Mouse (Mus musculus) layer of hippocampus, adult 11-12 months (tissue): Measurements from ENCODE around the gene Sipa1l2.

Source experiments
- DNase-seq: peaks from one replicate; pipeline ENCODE4 v3.0.0; 2022; ENCODE audit warnings: low spot score

Sipa1l2 gene

GRCm38 (mm10) chr8:125461504-125461903 lies 108.1 kb downstream of the Sipa1l2 start:
- DNase-seq = peak; percentile 26

- DNase-seq = no peak
These were observed 109.0 kb downstream of the Sipa1l2 start for GRCm38 (mm10) chr8:125460602-125461001.

GRCm38 (mm10) chr8:125449048-125449447 lies 120.6 kb downstream of the Sipa1l2 start:
- DNase-seq = no peak

- no peak for DNase-seq
These were observed 122.1 kb downstream of the Sipa1l2 start for GRCm38 (mm10) chr8:125447543-125447942.

DNA sequence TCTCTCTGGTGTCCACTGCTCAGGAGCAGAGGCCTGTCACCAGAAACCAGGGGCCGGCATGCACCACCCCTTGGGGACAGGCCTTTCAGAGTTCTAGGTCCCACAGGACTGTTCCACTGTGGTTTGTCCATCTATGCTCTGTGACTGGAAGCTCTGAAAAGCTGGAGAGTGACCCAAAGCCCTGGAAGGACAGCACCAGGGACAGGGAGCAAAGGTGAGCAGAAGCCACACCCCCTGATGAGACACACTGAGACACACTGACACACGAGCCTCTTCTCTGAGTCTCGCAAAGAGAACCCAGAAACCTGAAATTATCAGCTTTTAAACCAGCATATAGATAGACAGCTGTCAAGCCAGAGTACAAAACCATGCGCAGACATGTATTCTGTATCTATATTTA lies 123.4 kb downstream of the Sipa1l2 start:
- no peak for DNase-seq

DNA sequence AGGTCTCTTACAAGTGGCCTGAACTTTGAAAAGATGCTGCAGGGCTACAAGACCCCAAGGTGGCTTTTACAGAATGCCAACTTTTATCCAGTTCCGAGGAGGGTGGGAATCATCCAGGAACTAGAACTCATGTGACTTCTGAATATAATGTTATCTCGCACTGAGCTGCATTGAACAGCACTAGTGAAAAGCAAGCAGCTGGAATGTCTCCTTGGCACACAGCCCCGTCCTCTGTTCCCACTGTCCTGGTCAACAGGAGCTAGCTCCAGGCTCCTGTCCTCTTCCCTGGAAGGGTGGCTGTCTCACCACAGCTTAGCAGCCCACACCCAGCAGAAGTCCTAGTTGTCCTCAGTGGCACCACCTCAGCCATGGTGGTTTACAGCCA lies 124.4 kb downstream of the Sipa1l2 start:
- no peak for DNase-seq

DNA sequence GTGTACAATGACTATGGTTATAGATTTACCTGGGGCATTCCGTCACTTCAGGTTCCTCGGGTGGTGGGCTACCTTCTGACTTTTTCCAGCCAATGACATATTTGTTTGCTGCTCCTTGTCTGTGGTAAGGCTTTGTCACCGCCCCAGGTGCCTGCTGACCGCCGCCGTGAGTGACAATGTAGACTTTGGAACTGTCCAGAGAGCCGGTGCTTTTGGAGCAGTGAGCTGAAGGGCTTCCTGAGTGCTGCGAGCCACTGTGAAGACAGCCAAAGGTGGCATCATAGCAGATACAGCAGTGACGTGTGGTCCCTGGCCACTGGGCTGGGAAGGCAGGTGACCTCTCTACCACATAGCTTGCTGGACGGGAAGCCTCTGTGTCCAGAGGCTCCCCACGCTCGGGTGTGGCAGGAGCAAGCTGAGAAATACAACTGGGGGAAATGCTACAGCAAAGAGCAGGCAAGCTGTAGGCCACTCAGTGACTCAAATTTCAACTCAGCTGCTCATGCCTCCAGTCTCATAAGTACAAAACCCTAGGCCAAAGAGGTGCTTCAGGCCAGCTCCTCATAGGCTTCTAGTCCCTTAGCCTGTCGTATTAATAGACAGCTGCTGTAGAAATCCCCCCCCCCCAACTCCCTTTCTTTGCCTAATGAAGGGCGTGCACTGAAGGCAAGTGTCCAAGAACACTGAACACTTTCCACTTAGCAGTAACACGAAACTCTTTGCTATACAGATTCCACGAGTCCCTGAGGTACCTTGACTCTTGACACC lies 125.0 kb downstream of the Sipa1l2 start:
- DNase-seq = no peak

DNA sequence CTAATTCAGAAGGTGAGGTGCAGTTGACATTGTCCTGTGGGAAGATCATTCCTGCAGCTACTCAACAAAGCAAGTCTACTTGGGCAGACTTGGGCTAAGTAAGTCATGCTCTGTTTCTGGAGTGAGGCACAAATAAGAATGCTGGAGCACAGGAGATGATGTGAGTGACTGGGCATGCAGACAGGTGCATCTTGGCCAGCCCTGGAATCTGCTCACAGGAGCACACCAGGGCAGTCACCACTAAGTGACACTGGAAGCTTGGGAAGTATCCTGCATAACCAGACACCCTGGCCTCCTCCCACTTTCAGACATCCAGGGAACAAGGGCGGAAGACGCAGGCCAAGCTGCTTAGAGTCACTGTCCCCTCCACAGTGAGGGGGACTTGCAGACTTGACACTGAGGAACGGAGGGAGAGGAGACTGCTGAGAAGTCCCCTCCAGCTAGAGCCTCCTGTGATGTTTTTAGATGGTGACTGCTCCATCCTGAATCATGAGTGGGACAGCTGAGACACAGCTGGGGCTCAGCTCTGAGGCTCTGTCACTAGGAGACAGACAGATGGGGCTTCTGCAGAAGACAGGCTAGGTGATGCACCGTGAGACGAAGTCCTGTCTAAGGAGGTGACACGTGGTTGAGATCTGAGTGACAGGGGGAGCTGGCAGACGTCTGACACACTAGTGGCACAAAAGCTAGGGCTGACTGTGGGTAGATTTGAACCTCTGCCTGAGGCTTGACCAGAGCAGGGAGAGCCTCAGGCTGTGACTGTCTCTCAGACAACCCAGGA lies 134.1 kb downstream of the Sipa1l2 start:
- no peak for DNase-seq

DNA sequence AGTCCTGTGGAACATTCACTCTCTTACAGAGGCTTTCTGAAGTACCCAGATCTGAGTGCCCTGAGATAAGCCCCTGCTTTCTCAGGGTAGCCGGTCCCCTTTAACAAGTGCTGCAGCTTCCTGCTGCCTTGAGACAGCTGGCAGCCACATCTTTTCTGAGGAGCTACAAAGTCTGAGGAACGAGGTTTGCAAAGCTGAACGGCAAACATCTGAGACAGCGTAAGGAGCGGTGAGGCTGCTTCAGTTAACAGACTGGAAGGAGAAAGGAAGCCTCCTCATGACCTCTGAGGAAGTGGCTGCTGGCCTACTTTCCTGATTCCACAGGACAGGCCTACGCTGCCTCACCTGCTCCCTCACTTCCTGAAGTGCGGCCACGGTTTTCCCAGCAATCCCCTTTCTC lies 135.5 kb downstream of the Sipa1l2 start:
- DNase-seq = no peak

DNA sequence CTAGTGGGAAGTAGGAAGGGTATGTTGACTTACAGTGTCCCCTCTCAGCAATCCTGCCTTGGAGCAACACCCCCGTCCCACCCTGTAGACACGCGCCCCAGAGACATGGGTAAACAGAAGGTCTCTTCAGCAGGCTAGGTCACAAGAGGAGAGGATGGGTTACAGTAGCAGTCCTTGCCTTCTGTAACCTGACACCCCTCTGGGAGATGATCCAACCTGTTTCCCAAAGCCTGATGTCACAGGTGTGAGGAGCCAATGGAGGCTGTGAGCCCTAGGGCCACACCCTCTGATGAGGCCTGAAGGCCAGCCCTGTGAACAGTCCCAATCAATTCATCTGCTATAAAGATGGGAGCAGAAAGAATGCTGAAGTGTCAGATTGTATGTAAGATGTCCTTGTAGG lies 138.3 kb downstream of the Sipa1l2 start:
- no peak for DNase-seq

- DNase-seq = no peak
These were observed 138.8 kb downstream of the Sipa1l2 start for GRCm38 (mm10) chr8:125430796-125431195.

GRCm38 (mm10) chr8:125428979-125429690 lies 140.5 kb downstream of the Sipa1l2 start:
- no peak for DNase-seq

- no peak for DNase-seq
These were observed 145.7 kb downstream of the Sipa1l2 start for GRCm38 (mm10) chr8:125423861-125424260.

- DNase-seq = no peak
These were observed 150.3 kb downstream of the Sipa1l2 start for GRCm38 (mm10) chr8:125419202-125419830.

DNA sequence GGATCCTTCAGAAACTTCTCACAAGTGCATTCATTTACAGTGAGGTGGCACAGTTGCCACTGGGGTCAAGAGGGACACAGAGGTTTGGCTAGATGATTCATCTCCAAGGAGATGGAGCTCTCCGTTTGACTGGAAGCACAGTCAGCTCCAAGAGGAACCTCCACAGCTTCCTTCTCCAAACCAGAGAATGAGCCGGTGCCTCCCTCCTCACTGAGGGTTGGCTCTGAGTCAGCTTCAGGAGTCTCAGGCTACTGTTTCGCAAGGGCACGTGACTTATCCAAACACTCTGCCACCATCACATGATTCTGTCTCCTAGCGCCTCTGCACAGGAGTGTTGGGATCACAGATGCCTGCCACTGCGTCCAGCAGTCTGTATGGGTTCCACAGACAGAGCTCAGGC lies 153.5 kb downstream of the Sipa1l2 start:
- DNase-seq = peak; percentile 32

DNA sequence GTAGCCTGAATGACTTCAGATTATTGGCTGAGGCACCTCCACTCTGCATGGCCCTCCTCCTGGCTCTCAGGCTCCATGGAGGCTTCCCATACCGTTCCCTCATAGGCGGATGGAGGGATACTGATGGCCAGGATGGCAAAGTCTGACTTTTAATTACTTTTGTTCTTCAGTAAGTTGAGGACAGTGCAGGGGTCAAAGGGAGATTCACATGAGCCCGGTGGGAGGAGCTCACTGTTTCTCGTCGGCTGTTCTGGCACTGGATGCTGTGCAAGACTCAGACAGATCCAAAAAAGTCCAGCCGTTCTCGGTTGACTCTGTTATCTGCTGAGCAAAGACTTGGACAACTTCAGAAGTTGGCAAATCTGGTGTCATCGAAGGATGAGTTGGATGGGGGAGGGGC lies 155.0 kb downstream of the Sipa1l2 start:
- no peak for DNase-seq

- DNase-seq = no peak
These were observed 156.4 kb downstream of the Sipa1l2 start for GRCm38 (mm10) chr8:125413001-125413909.

DNA sequence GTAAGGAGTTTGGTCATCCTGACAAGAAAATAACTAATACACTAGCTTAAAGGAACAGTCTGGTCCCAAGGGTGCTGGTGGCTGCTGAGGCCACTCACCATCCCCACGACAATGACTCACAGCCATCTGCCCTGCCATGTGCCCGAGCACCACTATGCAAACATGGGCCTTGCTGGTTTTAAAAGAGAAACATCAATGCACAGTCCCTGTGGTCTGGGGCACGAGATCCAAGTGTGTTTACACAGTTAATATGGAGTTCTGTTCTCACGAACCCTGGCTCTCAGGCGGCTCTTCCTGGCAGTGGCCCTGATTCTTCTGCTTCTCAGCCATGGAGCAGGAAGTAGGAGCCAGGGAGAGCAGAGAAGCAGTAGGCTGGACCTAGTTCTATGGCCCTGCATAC lies 159.0 kb downstream of the Sipa1l2 start:
- no peak for DNase-seq

GRCm38 (mm10) chr8:125407672-125408071 lies 161.9 kb downstream of the Sipa1l2 start:
- DNase-seq = no peak

GRCm38 (mm10) chr8:125406453-125406852 lies 163.2 kb downstream of the Sipa1l2 start:
- no peak for DNase-seq

DNA sequence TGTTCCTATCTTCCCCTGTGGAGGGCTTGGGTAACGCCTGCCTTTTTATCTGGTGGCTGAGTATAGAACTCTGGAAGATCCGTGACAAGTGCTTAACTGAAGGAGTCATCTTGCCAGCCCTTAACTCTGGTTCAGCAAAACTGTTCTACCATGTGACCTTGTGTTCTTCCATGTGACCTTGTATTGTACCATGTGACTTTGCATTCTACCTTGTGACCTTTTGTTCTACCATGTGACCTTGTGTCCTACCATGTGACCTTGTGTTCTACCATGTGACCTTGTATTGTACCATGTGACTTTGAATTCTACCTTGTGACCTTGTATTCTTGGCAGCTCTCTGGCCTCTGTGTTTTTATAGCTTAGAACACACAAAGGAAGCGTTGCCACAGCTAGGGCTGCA lies 168.3 kb downstream of the Sipa1l2 start:
- no peak for DNase-seq
